Mouse (Mus musculus) kidney, embryonic 15.5 days (tissue): Measurements from ENCODE around the gene Ccno. TPM values are rescaled to one million over a fixed set of nuclear protein-coding genes. Genes with fewer than 3 reads are reported as not detected.
A peak's percentile ranks its signal among the peaks of the same experiment; 100 is the strongest.

Source experiments
- ATAC-seq: fragments of 200-750 bp; cut with Nextera tagmentation; replicated peaks from 2 replicates; pipeline ENCODE4 v1.8.0; 2017; ENCODE audit warnings: moderate TSS enrichment; ENCODE audit not compliant: low FRiP score
- H3K27ac ChIP-seq: fragments of 300-500 bp; sonication (generic); 2 replicates; pipeline ENCODE4 v1.5.1; 2015; ENCODE audit warnings: mild to moderate bottlenecking, inconsistent platforms
- H3K27me3 ChIP-seq: fragments of 300-500 bp; sonication (generic); 2 replicates; pipeline ENCODE4 v1.6.1; 2015; ENCODE audit warnings: inconsistent platforms
- H3K36me3 ChIP-seq: fragments of 300-500 bp; sonication (generic); 2 replicates; pipeline ENCODE4 v1.6.1; 2015; ENCODE audit warnings: inconsistent platforms
- H3K4me1 ChIP-seq: fragments of 300-500 bp; sonication (generic); 2 replicates; pipeline ENCODE4 v1.6.1; 2015; ENCODE audit warnings: inconsistent platforms
- H3K4me2 ChIP-seq: fragments of 300-500 bp; sonication (generic); 2 replicates; pipeline ENCODE4 v1.6.1; 2015; ENCODE audit warnings: moderate library complexity, mild to moderate bottlenecking, inconsistent platforms
- H3K4me3 ChIP-seq: fragments of 300-500 bp; sonication (generic); replicated peaks from 2 replicates; pipeline ENCODE4 v1.5.1; 2015; ENCODE audit warnings: mild to moderate bottlenecking, inconsistent platforms
- H3K9ac ChIP-seq: fragments of 300-500 bp; sonication (generic); 2 replicates; pipeline ENCODE4 v1.6.1; 2015; ENCODE audit warnings: mild to moderate bottlenecking, inconsistent platforms
- H3K9me3 ChIP-seq: fragments of 300-500 bp; sonication (generic); replicated peaks from 2 replicates; pipeline ENCODE4 v1.6.1; 2016; ENCODE audit warnings: inconsistent platforms
- WGBS: fragments of 180-500 bp; shearing (Covaris S2); methylation state at CpG from one replicate; pipeline ENCODE4 v1.1.7; 2015; ENCODE audit warnings: mixed read lengths; 5-methylcytosine and 5-hydroxymethylcytosine counted together
- polyA plus RNA-seq: library from polyadenylated mRNA; unstranded; fragments of >200 nt; fragmentation: Nextera tagmentation; extraction: Ambion mirVana; gene quantifications from 2 replicates; pipeline ENCODE4 v1.2.1, GENCODE M21; 2015

Gene Ccno
- polyA plus RNA-seq, 1 experiment from 2014 or later = 0.61 TPM

DNA sequence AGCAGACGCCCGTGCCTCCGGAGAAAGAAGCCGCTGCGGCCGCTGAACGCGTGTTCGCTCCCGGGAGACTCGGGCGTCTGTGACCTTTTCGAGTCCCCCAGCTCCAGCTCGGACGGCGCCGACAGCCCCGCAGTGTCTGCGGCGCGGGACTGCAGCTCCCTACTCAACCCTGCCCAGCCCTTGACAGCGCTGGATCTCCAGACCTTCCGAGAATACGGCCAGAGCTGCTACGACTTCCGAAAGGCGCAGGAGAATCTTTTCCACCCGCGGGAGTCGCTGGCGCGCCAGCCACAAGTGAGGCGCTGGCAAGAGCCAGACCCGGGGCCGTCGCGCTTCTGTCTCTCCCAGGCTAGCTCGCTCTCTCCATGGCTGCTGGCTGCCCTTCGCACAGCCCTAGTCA lies 389 bp downstream of the Ccno start:
- peak overlapping the region; percentile 58 for H3K4me3 ChIP-seq
- H3K4me2 ChIP-seq = peak overlapping the region; percentile 99
- peak overlapping the region; percentile 49 for H3K9ac ChIP-seq
- H3K27me3 ChIP-seq = peaks cover 84% of the 10 kb centered on the region
- under 1% methylated on average over 39 of the region's 39 CpGs for WGBS
- H3K27ac ChIP-seq = no peak overlapping the region
- no peaks in the 10 kb centered on the region for H3K36me3 ChIP-seq
- ATAC-seq = peak; percentile 45
- H3K9me3 ChIP-seq = no peaks in the 10 kb centered on the region
- H3K4me1 ChIP-seq = peaks cover 49% of the 10 kb centered on the region

GRCm38 (mm10) chr13:112988866-112989265 lies 1.3 kb downstream of the Ccno start:
- H3K36me3 ChIP-seq = no peaks in the 10 kb centered on the region
- peak overlapping the region; percentile 99 for H3K4me2 ChIP-seq
- ATAC-seq = no peak
- peaks cover 89% of the 10 kb centered on the region for H3K27me3 ChIP-seq
- H3K27ac ChIP-seq = no peak overlapping the region
- H3K4me1 ChIP-seq = peaks cover 58% of the 10 kb centered on the region
- H3K4me3 ChIP-seq = peak overlapping the region; percentile 58
- WGBS = 1% methylated on average over 19 of the region's 19 CpGs
- no peak overlapping the region for H3K9ac ChIP-seq
- no peaks in the 10 kb centered on the region for H3K9me3 ChIP-seq

DNA sequence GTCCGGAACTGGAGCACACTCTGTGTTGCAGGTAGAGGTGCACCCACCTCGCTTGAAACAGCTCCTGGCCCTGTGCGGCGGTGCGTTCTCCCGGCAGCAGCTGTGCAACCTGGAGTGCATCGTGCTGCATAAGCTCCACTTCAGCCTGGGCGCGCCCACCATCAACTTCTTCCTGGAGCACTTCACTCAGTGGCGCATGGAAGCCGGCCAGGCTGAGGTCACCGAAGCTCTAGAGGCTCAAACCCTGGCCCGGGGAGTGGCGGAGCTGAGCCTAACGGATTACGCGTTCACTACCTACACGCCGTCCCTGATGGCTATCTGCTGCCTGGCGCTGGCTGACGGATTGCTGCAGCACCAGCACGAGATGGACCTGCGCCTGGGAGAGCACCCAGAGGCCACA lies 1.9 kb downstream of the Ccno start:
- H3K27ac ChIP-seq = no peak overlapping the region
- peaks cover 65% of the 10 kb centered on the region for H3K4me1 ChIP-seq
- H3K27me3 ChIP-seq = peaks cover 90% of the 10 kb centered on the region
- no peak overlapping the region for H3K9ac ChIP-seq
- WGBS = under 1% methylated on average over 23 of the region's 23 CpGs
- ATAC-seq = no peak
- peak overlapping the region; percentile 24 for H3K4me3 ChIP-seq
- no peaks in the 10 kb centered on the region for H3K9me3 ChIP-seq
- H3K36me3 ChIP-seq = no peaks in the 10 kb centered on the region
- peak overlapping the region; percentile 99 for H3K4me2 ChIP-seq

GRCm38 (mm10) chr13:112990346-112990745 lies 2.7 kb downstream of the Ccno start:
- 14% methylated on average over 4 of the region's 4 CpGs for WGBS
- no peak overlapping the region for H3K27ac ChIP-seq
- ATAC-seq = no peak
- H3K9ac ChIP-seq = no peak overlapping the region
- peaks cover 65% of the 10 kb centered on the region for H3K4me1 ChIP-seq
- no peak overlapping the region for H3K4me3 ChIP-seq
- no peak overlapping the region for H3K4me2 ChIP-seq
- H3K36me3 ChIP-seq = no peaks in the 10 kb centered on the region
- peaks cover 95% of the 10 kb centered on the region for H3K27me3 ChIP-seq
- no peaks in the 10 kb centered on the region for H3K9me3 ChIP-seq

DNA sequence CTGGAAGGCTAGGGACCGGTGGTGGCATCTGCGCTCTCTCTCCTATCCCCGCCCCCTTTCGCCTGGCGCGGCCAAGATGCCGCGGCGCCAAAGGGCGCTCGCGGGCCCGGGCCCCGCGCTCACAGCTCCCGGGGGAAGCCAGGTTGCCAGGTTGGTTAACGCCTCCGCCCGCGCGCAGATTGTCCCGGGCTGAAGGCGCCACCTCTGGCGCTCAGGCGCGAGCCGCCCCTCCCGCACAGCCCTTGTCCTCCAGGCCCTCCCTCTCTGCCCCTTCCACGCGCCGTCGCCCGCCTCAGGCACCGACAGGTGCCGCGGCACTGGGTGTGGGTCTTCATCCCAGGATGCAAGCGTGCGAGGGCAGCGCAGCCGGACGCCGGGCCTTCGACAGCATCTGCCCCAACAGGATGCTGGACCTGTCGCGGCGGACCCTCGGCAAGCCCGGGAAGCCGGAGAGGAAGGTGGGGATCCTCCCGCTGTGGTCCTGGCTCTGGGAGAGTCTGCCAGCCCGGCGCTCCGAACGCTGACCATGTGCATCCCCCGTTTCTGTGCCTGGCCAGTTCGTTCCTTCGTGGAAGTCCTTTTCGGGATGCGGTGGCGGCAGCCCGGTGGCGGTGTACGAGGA lies 6.0 kb downstream of the Ccno start, which contains the start of gene Mcidas:
Gene Mcidas (plus strand): TSS at position 315 of the 622 bp plus-strand sequence.
- Histone ChIP-seq H3K4me3 (peak within 1 kb of the TSS; percentile 47), H3K36me3 (no peaks in the 10 kb centered on the region), H3K9me3 (no peaks in the 10 kb centered on the region), H3K27me3 (peaks cover 95% of the 10 kb centered on the region), H3K4me1 (peaks cover 44% of the 10 kb centered on the region), H3K4me2 (peak within 1 kb of the TSS; percentile 84), H3K9ac (no peak within 1 kb of the TSS), H3K27ac (no peak within 1 kb of the TSS)
- under 1% methylated on average over 63 of the region's 63 CpGs for WGBS
- ATAC-seq = peak; percentile 42

DNA sequence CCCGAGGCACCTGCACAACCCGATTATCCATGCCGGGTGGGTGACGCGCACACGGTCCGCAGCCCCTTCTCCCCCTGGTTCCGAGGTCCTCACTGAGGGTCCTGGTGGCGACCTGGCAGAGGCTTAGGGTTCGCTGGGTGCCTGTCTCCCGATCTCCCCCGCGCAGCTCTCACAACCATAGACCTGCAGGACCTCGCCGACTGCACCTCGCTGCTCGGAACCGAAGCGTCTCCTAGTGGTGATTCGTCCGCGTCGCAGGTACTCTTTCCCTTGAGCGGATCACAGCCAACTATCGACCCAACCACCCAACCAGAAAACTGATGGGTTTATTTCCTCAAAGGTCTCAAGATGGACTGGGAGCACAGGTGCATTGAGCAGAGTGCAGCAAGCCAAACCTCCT lies 6.6 kb downstream of the Ccno start:
- under 1% methylated on average over 25 of the region's 25 CpGs for WGBS
- peak; percentile 66 for ATAC-seq
- H3K9ac ChIP-seq = no peak overlapping the region
- H3K4me1 ChIP-seq = peaks cover 45% of the 10 kb centered on the region
- H3K27me3 ChIP-seq = peaks cover 95% of the 10 kb centered on the region
- H3K36me3 ChIP-seq = no peaks in the 10 kb centered on the region
- H3K9me3 ChIP-seq = no peaks in the 10 kb centered on the region
- no peak overlapping the region for H3K27ac ChIP-seq
- peak overlapping the region; percentile 47 for H3K4me3 ChIP-seq
- H3K4me2 ChIP-seq = peak overlapping the region; percentile 84

GRCm38 (mm10) chr13:112996407-112996806 lies 8.8 kb downstream of the Ccno start:
- H3K9ac ChIP-seq = no peak overlapping the region
- H3K27me3 ChIP-seq = peaks cover 95% of the 10 kb centered on the region
- H3K27ac ChIP-seq = no peak overlapping the region
- H3K4me2 ChIP-seq = no peak overlapping the region
- WGBS = 45% methylated on average over 4 of the region's 4 CpGs
- H3K9me3 ChIP-seq = no peaks in the 10 kb centered on the region
- peaks cover 27% of the 10 kb centered on the region for H3K4me1 ChIP-seq
- no peak for ATAC-seq
- no peaks in the 10 kb centered on the region for H3K36me3 ChIP-seq
- no peak overlapping the region for H3K4me3 ChIP-seq

- 72% methylated on average over 6 of the region's 6 CpGs for WGBS
- Histone ChIP-seq H3K27me3 (peaks cover 98% of the 10 kb centered on the region), H3K9ac (no peak overlapping the region), H3K36me3 (no peaks in the 10 kb centered on the region), H3K4me2 (no peak overlapping the region), H3K9me3 (no peaks in the 10 kb centered on the region), H3K4me1 (peaks cover 27% of the 10 kb centered on the region), H3K4me3 (no peak overlapping the region), H3K27ac (no peak overlapping the region)
- ATAC-seq = no peak
Observed at GRCm38 (mm10) chr13:112997369-112997768, 9.8 kb downstream of the Ccno start.

GRCm38 (mm10) chr13:112998427-112999201 lies 11.0 kb downstream of the Ccno start:
- peak; percentile 31; the same call in 1 of the 2 replicates for ATAC-seq
- peaks cover 91% of the 10 kb centered on the region for H3K27me3 ChIP-seq
- WGBS = under 1% methylated on average over 46 of the region's 46 CpGs

DNA sequence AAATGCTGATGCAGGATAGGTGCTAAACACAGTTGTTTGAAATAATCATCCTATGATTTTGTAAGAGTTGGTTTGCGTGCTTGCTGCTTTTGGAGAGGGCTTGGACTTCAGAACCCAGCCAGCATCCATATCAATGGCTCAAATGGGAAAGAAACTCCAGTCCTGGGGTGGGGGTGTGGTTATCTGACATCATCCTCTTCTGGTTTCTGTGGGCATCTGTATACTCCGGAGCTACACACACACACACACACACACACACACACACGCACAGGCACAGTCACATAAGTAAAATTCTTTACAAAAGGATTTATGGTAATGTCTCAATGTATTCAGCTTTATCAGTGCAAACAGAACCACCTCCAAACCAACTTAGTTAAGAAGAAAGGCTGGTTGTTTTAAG lies 12.5 kb downstream of the Ccno start:
- Histone ChIP-seq H3K9ac (no peak overlapping the region), H3K9me3 (no peaks in the 10 kb centered on the region), H3K4me3 (no peak overlapping the region), H3K36me3 (no peaks in the 10 kb centered on the region), H3K4me1 (peaks cover 12% of the 10 kb centered on the region), H3K4me2 (no peak overlapping the region), H3K27ac (no peak overlapping the region), H3K27me3 (peaks cover 77% of the 10 kb centered on the region)
- ATAC-seq = no peak
- WGBS = 80% methylated on average over 3 of the region's 3 CpGs

More at GRCm38 (mm10) chr13:112998427-112999201, 11.0 kb downstream of the Ccno start:
- Histone ChIP-seq H3K36me3 (no peaks in the 10 kb centered on the region), H3K9ac (peak overlapping the region; percentile 34; the same call in 1 of the 2 replicates), H3K4me3 (peak overlapping the region; percentile 46), H3K4me1 (peaks cover 21% of the 10 kb centered on the region), H3K4me2 (peak overlapping the region; percentile 83), H3K9me3 (no peaks in the 10 kb centered on the region), H3K27ac (no peak overlapping the region)

- no peak for ATAC-seq
- H3K4me1 ChIP-seq = peaks cover 12% of the 10 kb centered on the region
- H3K4me3 ChIP-seq = no peak overlapping the region
- 62% methylated on average over 9 of the region's 9 CpGs for WGBS
- no peak overlapping the region for H3K9ac ChIP-seq
- peaks cover 70% of the 10 kb centered on the region for H3K27me3 ChIP-seq
- H3K27ac ChIP-seq = no peak overlapping the region
- H3K9me3 ChIP-seq = no peaks in the 10 kb centered on the region
- H3K4me2 ChIP-seq = no peak overlapping the region
- H3K36me3 ChIP-seq = no peaks in the 10 kb centered on the region
Observed at GRCm38 (mm10) chr13:113000576-113001318, 13.1 kb downstream of the Ccno start.

- Histone ChIP-seq H3K4me3 (no peak overlapping the region), H3K9ac (no peak overlapping the region), H3K27ac (no peak overlapping the region), H3K27me3 (0 out of 2 replicates have a peak, but pooled peaks cover 2% of the 10 kb centered on the region), H3K4me1 (no peaks in the 10 kb centered on the region), H3K4me2 (peak overlapping the region; percentile 52; the same call in 1 of the 2 replicates), H3K36me3 (no peaks in the 10 kb centered on the region), H3K9me3 (no peaks in the 10 kb centered on the region)
- ATAC-seq = no peak
- WGBS = 82% methylated on average over 6 of the region's 6 CpGs
Observed at GRCm38 (mm10) chr13:113012683-113013082, 25.1 kb downstream of the Ccno start.
